Mouse (Mus musculus): ENCODE results near the gene Tat.

- no peak for TF ChIP-seq POLR2A (IDR thresholded peaks at IDR 0.05; ENCODE audit: extremely low read depth, insufficient read depth, low read length)
- TF ChIP-seq CTCF (IDR thresholded peaks at IDR 0.05; ENCODE audit: extremely low read depth, insufficient read depth, low read length): no peak
Observed at GRCm38 (mm10) chr8:109992951-109993350, 2.7 kb downstream of the Tat start.
